Mouse (Mus musculus) MEL (cell line): ENCODE data around the gene Psmc5. TPM values are rescaled to one million over a fixed set of nuclear protein-coding genes. Genes with fewer than 3 reads are reported as not detected.
"Not testable (repeated sequence)": the region's sequence is repeated elsewhere in the genome, so short reads cannot be mapped to it uniquely, and the experiment has no call there.

ENCODE experiments used
- DNase-seq: peaks from one replicate; pipeline ENCODE4 v3.0.0; 2011; ENCODE audit warnings: low read depth, low spot score
- H3K27ac ChIP-seq: 2 replicates; pipeline ENCODE4 v1.5.1; 2012; ENCODE audit warnings: low read depth, mild to moderate bottlenecking, control low read depth, low read length, moderate library complexity; ENCODE audit not compliant: control insufficient read depth
- H3K27me3 ChIP-seq, 2 experiments: fragments of 150-350 bp in 1 of 2; sonication (generic) in 1 of 2; 2 replicates each; pipeline ENCODE4 v1.6.1; 2012; ENCODE audit warnings: low read length in 2 of 2, mild to moderate bottlenecking in 2 of 2, improper control_type of control experiment in 1 of 2, moderate library complexity in 1 of 2; ENCODE audit not compliant: insufficient read depth in 2 of 2, control insufficient read depth in 1 of 2
- H3K36me3 ChIP-seq, 2 experiments: 2 replicates each; pipeline ENCODE4 v1.6.1; 2012 to 2014; ENCODE audit warnings: low read length in 2 of 2, improper control_type of control experiment in 1 of 2, inconsistent platforms in 1 of 2, mild to moderate bottlenecking in 1 of 2; ENCODE audit not compliant: insufficient read depth in 2 of 2, control insufficient read depth in 1 of 2
- H3K4me1 ChIP-seq, 2 experiments: fragments of 150-350 bp in 1 of 2; sonication (generic) in 1 of 2; 2 replicates each; pipeline ENCODE4 v1.6.1; 2012; ENCODE audit warnings: low read length in 2 of 2, improper control_type of control experiment in 1 of 2, mild to moderate bottlenecking in 1 of 2; ENCODE audit not compliant: insufficient read depth in 2 of 2, control insufficient read depth in 1 of 2
- H3K4me3 ChIP-seq, 2 experiments: fragments of 150-350 bp in 1 of 2; sonication (generic) in 1 of 2; 2 replicates each; pipeline ENCODE4 v1.5.1; 2012; ENCODE audit warnings: low read depth in 2 of 2, low read length in 2 of 2, mild to moderate bottlenecking in 2 of 2, moderate library complexity in 2 of 2, control low read depth in 1 of 2, improper control_type of control experiment in 1 of 2; ENCODE audit not compliant: control insufficient read depth in 1 of 2, insufficient read depth in 1 of 2
- H3K79me2 ChIP-seq: 2 replicates; pipeline ENCODE4 v1.6.1; 2012; ENCODE audit warnings: mild to moderate bottlenecking, low read length, moderate library complexity; ENCODE audit not compliant: control insufficient read depth, poor library complexity, insufficient read depth
- H3K9ac ChIP-seq: 2 replicates; pipeline ENCODE4 v1.6.1; 2012; ENCODE audit warnings: low read depth, mild to moderate bottlenecking, control low read depth, low read length, moderate library complexity; ENCODE audit not compliant: control insufficient read depth, poor library complexity, severe bottlenecking
- H3K9me3 ChIP-seq: fragments of 150-350 bp; sonication (generic); replicated peaks from 2 replicates; pipeline ENCODE4 v1.6.1; 2012; ENCODE audit warnings: mild to moderate bottlenecking, low read length, improper control_type of control experiment, moderate library complexity; ENCODE audit not compliant: insufficient read depth
- CHD1 ChIP-seq: IDR thresholded peaks from 2 replicates; pipeline ENCODE4 v1.6.1; 2012; ENCODE audit warnings: low read depth, mild to moderate bottlenecking, inconsistent platforms, low read length, improper control_type of control experiment
- CTCF ChIP-seq, 3 experiments: IDR thresholded peaks in 2 of 3; conservative IDR thresholded peaks in 1 of 3; 2 replicates each; pipeline ENCODE4 v1.5.1; 2011 to 2012; ENCODE audit warnings: low read length in 3 of 3, low read depth in 2 of 3, mild to moderate bottlenecking in 2 of 3, improper control_type of control experiment in 1 of 3, inconsistent platforms in 1 of 3, mixed read lengths in 1 of 3, moderate library complexity in 1 of 3; ENCODE audit not compliant: control insufficient read depth in 1 of 3, insufficient read depth in 1 of 3, poor library complexity in 1 of 3, severe bottlenecking in 1 of 3
- E2F4 ChIP-seq: IDR thresholded peaks from 2 replicates; pipeline ENCODE4 v1.6.1; 2011; ENCODE audit warnings: low read depth, low read length, improper control_type of control experiment, borderline replicate concordance
- ETS1 ChIP-seq: IDR thresholded peaks from 2 replicates; pipeline ENCODE4 v1.6.1; 2012; ENCODE audit warnings: low read depth, mild to moderate bottlenecking, inconsistent platforms, low read length, improper control_type of control experiment, moderate library complexity
- GABPA ChIP-seq: IDR thresholded peaks from 2 replicates; pipeline ENCODE4 v1.6.1; 2012; ENCODE audit warnings: low read depth, mild to moderate bottlenecking, inconsistent platforms, low read length, improper control_type of control experiment, moderate library complexity
- GATA1 ChIP-seq: IDR thresholded peaks from 2 replicates; pipeline ENCODE4 v1.6.1; 2011; ENCODE audit warnings: low read depth, low read length, improper control_type of control experiment
- HCFC1 ChIP-seq: IDR thresholded peaks from 2 replicates; pipeline ENCODE4 v1.6.1; 2012; ENCODE audit warnings: low read depth, mild to moderate bottlenecking, inconsistent platforms, low read length, improper control_type of control experiment, moderate library complexity
- KAT2A ChIP-seq: conservative IDR thresholded peaks from 2 replicates; pipeline ENCODE4 v1.6.1; 2012; ENCODE audit warnings: low read depth, low read length, improper control_type of control experiment, inconsistent platforms
- MAFK ChIP-seq: IDR thresholded peaks from 2 replicates; pipeline ENCODE4 v1.6.1; 2011; ENCODE audit warnings: low read depth, mild to moderate bottlenecking, low read length, improper control_type of control experiment, borderline replicate concordance
- MAZ ChIP-seq: IDR thresholded peaks from 2 replicates; pipeline ENCODE4 v1.6.1; 2012; ENCODE audit warnings: low read depth, mild to moderate bottlenecking, inconsistent platforms, low read length, improper control_type of control experiment
- MEF2A ChIP-seq: IDR thresholded peaks from 2 replicates; pipeline ENCODE4 v1.6.1; 2014; ENCODE audit warnings: low read depth, mild to moderate bottlenecking, inconsistent platforms, low read length, improper control_type of control experiment; ENCODE audit not compliant: poor library complexity, insufficient replicate concordance, severe bottlenecking; ENCODE audit errors: extremely low read depth
- MXI1 ChIP-seq: IDR thresholded peaks from 2 replicates; pipeline ENCODE4 v1.6.1; 2011; ENCODE audit warnings: mild to moderate bottlenecking, low read depth, low read length, improper control_type of control experiment
- NELFE ChIP-seq: IDR thresholded peaks from 2 replicates; pipeline ENCODE4 v1.6.1; 2011; ENCODE audit warnings: low read depth, low read length, improper control_type of control experiment
- POLR2A ChIP-seq, 2 experiments: IDR thresholded peaks; 2 replicates each; pipeline ENCODE4 v1.6.1; 2011 to 2012; ENCODE audit warnings: low read length in 2 of 2, mild to moderate bottlenecking in 2 of 2, control low read depth in 1 of 2, improper control_type of control experiment in 1 of 2, low read depth in 1 of 2, moderate library complexity in 1 of 2; ENCODE audit not compliant: control insufficient read depth in 1 of 2, insufficient read depth in 1 of 2, poor library complexity in 1 of 2
- POLR2AphosphoS2 ChIP-seq: IDR thresholded peaks from 2 replicates; pipeline ENCODE4 v1.6.1; 2011; ENCODE audit warnings: low read length, improper control_type of control experiment
- POLR2AphosphoS5 ChIP-seq: IDR thresholded peaks from 2 replicates; pipeline ENCODE4 v1.6.1; 2012; ENCODE audit warnings: low read depth, borderline replicate concordance, mild to moderate bottlenecking, inconsistent platforms, low read length, moderate library complexity, mixed read lengths
- SIN3A ChIP-seq: IDR thresholded peaks from 2 replicates; pipeline ENCODE4 v1.6.1; 2012; ENCODE audit warnings: low read length, improper control_type of control experiment, inconsistent platforms
- TAL1 ChIP-seq: IDR thresholded peaks from 2 replicates; pipeline ENCODE4 v1.6.1; 2012; ENCODE audit warnings: mild to moderate bottlenecking, inconsistent platforms, low read length, moderate library complexity, mixed read lengths
- TCF12 ChIP-seq: IDR thresholded peaks from 2 replicates; pipeline ENCODE4 v1.6.1; 2014; ENCODE audit warnings: low read depth, mild to moderate bottlenecking, inconsistent platforms, low read length, improper control_type of control experiment, moderate library complexity
- USF1 ChIP-seq: IDR thresholded peaks from 2 replicates; pipeline ENCODE4 v1.6.1; 2014; ENCODE audit warnings: low read depth, mild to moderate bottlenecking, inconsistent platforms, low read length, improper control_type of control experiment, moderate library complexity
- ZMIZ1 ChIP-seq: IDR thresholded peaks from 2 replicates; pipeline ENCODE4 v1.6.1; 2012; ENCODE audit warnings: low read depth, mild to moderate bottlenecking, inconsistent platforms, low read length, improper control_type of control experiment, moderate library complexity
- polyA plus RNA-seq, 2 experiments: library from polyadenylated mRNA; stranded (reverse) in 1 of 2; unstranded in 1 of 2; fragments of >175 nt in 1 of 2; fragments of >200 nt in 1 of 2; gene quantifications; 2 replicates each; pipeline versions ENCODE4 v1.2.1 to v1.2.4; 2012; ENCODE audit warnings: low replicate concordance in 2 of 2, low read depth in 1 of 2; ENCODE audit not compliant: insufficient read length in 2 of 2, insufficient read depth in 1 of 2, missing spikeins in 1 of 2
- total RNA-seq: library from RNA; depleted of rRNA; stranded (reverse); fragments of 300-350 nt; gene quantifications from 2 replicates; pipeline ENCODE4 v1.2.3, GENCODE M21; 2012

The Psmc5 gene
- total and polyA plus RNA-seq, 3 experiments, result 112 to 426 (median 290) TPM

DNA sequence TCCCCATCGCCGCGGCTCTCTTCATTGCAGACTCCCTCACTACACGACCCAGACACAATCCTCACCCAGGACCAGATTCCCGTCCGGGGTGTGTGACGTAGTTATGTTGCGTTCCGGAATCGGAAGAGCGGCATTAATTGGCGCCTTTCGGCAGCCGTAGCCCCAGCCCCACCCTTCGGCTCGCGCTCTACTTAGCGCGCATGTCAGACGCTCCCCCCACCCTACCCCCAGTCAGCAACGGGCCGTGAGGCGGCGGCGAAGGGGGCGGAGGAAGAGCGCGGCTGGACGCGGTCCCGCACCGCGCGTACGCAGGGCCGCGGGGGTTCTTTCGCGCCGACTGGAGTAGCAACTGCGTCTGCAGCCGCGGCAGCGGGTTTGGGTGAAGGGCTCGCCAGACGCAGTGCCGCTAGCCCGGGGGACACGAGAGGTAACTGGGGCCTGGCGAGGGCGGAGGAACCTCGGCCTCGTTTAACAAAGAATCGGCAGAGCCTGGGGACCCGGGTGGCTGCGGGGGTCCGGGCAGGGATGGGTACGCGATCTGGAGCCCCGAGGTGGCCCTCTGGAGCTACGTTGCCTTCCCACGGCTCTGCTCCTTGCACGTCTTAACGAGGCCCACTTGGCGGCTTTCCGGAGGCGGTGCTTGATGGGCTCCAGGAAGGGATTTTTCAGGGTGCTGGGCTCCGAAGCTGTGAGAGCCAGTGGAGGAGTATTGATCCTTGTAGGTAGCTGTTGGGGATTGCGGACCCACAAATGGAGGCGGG lies 39.0 kb upstream of the Psmc5 start, which contains the start of gene Ddx42 (continued):
- TF ChIP-seq CTCF (IDR thresholded peaks at IDR 0.05 in 2 of 3, conservative IDR thresholded peaks at IDR 0.05 in 1 of 3; ENCODE audit: control insufficient read depth in 1 of 3, insufficient read depth in 1 of 3, low read depth in 2 of 3, low read length in 3 of 3, poor library complexity in 1 of 3, severe bottlenecking in 1 of 3), result no peak
- TF ChIP-seq MEF2A, result no peak
- TF ChIP-seq CHD1, result peak; percentile 96

DNA sequence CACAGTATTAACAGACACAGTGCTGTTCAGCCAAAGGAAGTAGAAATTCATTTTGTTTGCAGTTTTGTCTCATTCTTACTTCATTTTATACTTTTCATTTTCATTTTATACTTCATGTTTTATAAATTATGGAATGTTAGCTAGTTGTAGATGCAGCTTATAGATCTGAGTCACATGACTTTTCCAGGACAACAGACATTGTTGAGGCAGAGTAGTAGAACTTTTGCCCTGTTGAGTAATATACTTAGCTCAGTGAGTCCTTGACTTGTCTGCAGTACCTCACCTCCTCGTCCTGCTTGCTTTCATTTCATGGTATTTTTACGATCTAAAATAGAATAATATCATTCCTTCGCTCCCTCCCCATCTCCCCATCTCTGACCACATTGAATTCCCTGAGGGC lies 35.4 kb upstream of the Psmc5 start:
- Histone ChIP-seq H3K4me1 (peaks cover 0 to 11% of the 10 kb centered on the region in 2 experiments; a peak in 3 of 4 replicates), H3K36me3 (peaks cover 20 to 27% of the 10 kb centered on the region in 2 experiments), H3K27ac (no peak overlapping the region), H3K4me3 (no peak overlapping the region), H3K9ac (no peak overlapping the region), H3K27me3 (no peaks in the 10 kb centered on the region), H3K79me2 (peaks cover 61% of the 10 kb centered on the region), H3K9me3 (no peaks in the 10 kb centered on the region)
- no peak for DNase-seq
- TF ChIP-seq USF1, result peak; percentile 52
- no peak for TF ChIP-seq MAZ

DNA sequence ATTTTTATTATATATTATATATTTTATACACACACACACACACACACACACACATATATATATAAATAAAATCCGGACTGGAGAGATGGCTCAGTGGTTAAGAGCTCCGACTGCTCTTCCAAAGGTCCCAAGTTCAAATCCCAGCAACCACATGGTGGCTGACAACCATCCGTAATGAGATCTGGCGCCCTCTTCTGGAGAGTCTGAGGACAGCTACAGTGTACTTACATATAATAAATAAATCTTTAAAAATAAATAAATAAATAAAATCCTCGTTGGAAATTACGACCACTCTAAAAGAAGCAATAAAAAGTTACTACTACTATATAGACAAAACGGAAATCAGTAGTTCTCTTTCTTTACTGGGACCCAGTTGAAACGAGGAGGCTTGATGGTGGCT lies 22.0 kb upstream of the Psmc5 start:
- H3K4me3 ChIP-seq, H3K9me3 ChIP-seq, H3K27ac ChIP-seq, H3K4me1 ChIP-seq, DNase-seq, H3K79me2 ChIP-seq, H3K9ac ChIP-seq, H3K27me3 ChIP-seq: not testable (repeated sequence)
- TF ChIP-seq CTCF (IDR thresholded peaks at IDR 0.05 in 2 of 3, conservative IDR thresholded peaks at IDR 0.05 in 1 of 3; ENCODE audit: control insufficient read depth in 1 of 3, insufficient read depth in 1 of 3, low read depth in 2 of 3, low read length in 3 of 3, poor library complexity in 1 of 3, severe bottlenecking in 1 of 3), result peak; percentile 8 to 15 (median 9); a peak in 1 of 6 replicates
- peaks cover 0 to 64% of the 10 kb centered on the region in 2 experiments; a peak in 3 of 4 replicates for H3K36me3 ChIP-seq

DNA sequence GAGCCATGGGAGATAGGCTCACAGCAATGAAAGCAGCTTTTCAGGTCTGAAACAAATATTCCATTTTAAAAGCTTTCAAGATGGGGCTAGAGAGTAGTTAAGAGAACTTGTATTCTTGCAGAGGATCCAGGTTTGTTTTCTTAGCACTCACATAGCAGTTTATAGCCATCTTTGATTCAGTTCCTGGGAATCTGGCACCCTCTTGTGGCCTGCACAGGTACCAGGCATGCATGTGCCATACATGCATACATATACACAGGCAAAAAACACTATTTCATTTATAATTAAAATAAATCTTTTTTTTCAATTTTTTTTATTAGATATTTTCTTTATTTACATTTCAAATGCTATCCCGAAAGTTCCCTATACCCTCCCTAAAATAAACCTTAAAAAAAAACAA lies 9.1 kb upstream of the Psmc5 start:
- H3K27ac ChIP-seq, result no peak overlapping the region
- peaks cover 3% of the 10 kb centered on the region; the same call in 1 of the 2 replicates for H3K79me2 ChIP-seq
- DNase-seq, result peak; percentile 75
- no peak overlapping the region for H3K4me3 ChIP-seq
- no peaks in the 10 kb centered on the region for H3K27me3 ChIP-seq
- H3K36me3 ChIP-seq, result peaks cover 0 to 59% of the 10 kb centered on the region in 2 experiments; a peak in 2 of 4 replicates
- H3K9ac ChIP-seq, result no peak overlapping the region
- no peaks in the 10 kb centered on the region for H3K4me1 ChIP-seq
- H3K9me3 ChIP-seq, result no peaks in the 10 kb centered on the region
- TF ChIP-seq MAFK (no peak), ZMIZ1 (no peak), TCF12 (no peak), MXI1 (no peak), POLR2AphosphoS5 (no peak), NELFE (no peak), POLR2A (IDR thresholded peaks at IDR 0.05; ENCODE audit: control insufficient read depth in 1 of 2, insufficient read depth in 1 of 2, low read depth in 1 of 2, low read length in 2 of 2, poor library complexity in 1 of 2) (no peak), CTCF (IDR thresholded peaks at IDR 0.05 in 2 of 3, conservative IDR thresholded peaks at IDR 0.05 in 1 of 3; ENCODE audit: control insufficient read depth in 1 of 3, insufficient read depth in 1 of 3, low read depth in 2 of 3, low read length in 3 of 3, poor library complexity in 1 of 3, severe bottlenecking in 1 of 3) (peak; percentile 61 to 78 (median 76)), MEF2A (no peak), KAT2A (no peak), TAL1 (no peak), E2F4 (no peak), ETS1 (no peak), POLR2AphosphoS2 (no peak), HCFC1 (no peak), GABPA (no peak), MAZ (no peak), SIN3A (no peak), GATA1 (no peak)
